Mouse (Mus musculus) B cell, adult 67 days (primary cell): ENCODE measurements around the gene G6pc. TPM values are rescaled to one million over a fixed set of nuclear protein-coding genes. Genes with fewer than 3 reads are reported as not detected.

Source experiments
- total RNA-seq, 2 experiments: library from RNA; stranded (reverse); gene quantifications; 4 replicates each; pipeline ENCODE4 v1.2.4; 2023

The G6pc gene
- not detected for total RNA-seq

DNA sequence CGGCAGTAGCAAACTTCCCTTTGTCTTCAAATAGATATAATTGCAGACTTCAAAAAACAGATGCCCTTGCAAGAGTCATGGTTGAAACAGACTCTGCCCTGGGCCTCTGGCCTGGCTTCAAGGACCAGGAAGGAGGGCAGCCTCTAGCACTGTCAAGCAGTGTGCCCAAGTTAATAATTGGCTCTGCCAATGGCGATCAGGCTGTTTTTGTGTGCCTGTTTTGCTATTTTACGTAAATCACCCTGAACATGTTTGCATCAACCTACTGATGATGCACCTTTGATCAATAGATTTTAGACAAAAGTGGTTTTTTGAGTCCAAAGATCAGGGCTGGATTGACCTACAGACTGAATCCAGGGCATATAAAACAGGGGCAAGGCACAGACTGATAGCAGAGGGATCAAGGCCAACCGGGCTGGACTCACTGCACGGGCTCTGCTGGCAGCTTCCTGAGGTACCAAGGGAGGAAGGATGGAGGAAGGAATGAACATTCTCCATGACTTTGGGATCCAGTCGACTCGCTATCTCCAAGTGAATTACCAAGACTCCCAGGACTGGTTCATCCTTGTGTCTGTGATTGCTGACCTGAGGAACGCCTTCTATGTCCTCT, at the start of gene G6pc:
TSS of gene G6pc (plus strand) at position 236 of the 610 bp plus-strand sequence.

DNA sequence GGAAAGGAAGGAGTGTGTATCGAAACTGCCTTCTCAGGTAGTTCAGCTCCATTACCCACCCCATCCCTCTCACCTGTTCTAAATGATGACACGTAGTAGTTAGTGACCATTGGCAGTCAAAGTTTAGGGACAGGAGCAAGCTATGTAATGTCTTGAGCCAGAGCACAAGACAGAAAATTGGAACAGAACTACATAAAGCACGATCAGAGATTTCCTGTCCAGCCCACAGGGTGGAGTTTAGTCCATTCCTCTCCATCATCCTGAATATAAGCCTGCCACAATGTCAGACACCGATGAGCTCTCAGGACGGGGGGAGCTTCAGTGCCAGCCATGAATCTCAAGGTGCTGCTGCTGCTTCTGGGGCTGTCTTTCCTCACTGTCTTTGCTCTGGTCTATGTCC, 42.6 kb upstream of the G6pc start, which contains the start of gene Aoc2:
TSS of gene Aoc2 (plus strand) at position 301 of the 400 bp plus-strand sequence.

DNA sequence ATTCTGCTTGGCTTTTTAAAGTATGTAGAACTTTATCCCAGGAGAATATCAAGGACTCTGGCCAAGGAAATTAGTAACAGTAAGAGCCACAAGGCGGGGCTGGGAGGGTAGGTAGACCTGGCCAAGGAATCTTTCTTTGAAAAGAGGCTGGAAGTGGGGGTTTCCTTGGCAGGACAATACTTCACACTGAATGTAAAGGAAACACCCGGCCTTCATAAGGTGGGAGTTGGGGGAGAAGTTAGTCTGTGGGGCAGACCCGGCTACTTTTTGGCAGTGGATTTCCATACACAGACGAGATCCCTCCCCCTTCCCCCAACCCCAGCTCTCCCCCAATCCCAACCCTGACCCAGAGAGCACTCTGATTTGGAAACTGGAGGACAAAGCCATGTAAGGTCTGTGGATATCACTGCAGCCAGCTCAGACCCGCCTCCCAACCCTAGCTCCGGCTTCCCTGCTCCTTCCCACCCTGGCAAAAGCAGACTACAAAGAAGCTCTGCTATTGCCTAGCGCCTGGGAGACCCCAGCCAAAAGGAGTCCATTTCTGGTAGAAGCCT, 36.9 kb upstream of the G6pc start, which contains the start of gene Aoc3:
TSS of gene Aoc3 (plus strand) at position 235 of the 554 bp plus-strand sequence.

DNA sequence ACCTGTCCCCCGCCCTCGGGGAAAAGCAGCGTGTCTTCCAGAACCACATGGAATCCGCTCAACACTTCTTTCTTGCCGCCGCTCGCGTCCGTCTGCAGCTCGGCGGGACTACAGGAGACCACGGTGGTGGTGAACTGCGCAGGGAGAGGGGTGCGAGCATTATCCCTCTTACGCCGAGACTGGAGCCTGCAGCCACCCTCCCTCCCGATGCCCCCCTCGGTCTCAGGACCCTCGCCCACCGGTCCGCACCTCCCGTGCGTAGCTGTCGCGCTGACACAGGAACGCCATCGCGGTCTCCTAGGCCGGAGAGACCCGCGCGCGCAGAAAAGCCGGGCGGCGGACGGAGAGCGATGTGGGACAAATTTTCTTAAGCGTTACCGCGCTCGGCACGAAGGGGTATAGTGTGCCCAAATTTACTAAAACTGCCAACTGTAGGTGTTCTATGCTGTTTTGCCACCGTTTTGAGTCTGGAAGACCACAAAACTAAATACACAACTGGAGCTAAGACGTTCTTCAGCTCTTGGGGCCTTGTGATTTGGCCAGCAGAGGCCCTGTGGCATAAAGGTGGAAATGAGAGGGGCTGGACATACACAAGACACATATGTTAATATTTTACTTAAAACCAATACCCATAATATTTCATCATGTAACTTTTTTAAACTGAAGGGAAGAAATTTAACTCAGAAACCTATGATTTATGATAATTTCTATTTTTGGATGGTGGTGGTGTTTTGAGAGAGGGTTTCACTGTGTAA, 49.9 kb downstream of the G6pc start, which contains the start of gene Aarsd1:
TSS of gene Aarsd1 (minus strand) at position 515 of the 755 bp plus-strand sequence.

DNA sequence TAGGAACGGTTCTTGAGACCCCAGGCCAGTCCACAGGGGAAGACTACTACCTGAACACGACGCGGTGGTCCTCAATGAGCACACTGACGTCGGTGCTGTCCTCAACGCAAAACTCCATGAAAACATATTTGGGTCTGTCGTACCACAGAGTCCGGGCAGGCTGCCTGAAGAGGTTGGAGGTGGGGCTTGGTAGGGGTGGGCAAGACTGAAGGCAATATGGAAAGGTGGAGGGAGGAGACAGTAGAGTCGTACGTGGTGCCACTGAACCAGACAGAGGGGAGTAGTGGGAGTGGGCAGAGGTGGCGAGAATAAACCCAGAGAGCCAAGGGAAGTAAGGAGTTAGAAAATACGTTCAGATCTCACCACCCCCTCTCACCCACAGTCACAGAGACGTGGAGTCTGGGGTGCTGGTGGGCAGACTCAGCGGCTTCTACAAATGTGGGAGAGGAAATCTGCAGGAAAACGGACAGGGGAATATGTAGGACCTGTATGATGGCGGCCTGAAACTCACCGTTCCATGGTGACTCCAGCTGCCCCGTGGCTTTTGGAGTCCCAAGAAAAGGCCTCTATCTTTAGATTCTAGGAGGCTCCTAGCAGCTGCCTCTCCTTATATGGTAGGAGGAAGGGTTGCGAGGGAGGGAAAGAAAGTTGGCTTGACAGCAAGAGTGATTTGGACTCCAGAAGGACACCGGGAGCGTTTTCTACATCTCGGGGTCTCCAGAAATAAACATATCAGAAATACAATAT, 56.9 kb downstream of the G6pc start, which contains the start of gene Gm27029:
TSS of gene Gm27029 (minus strand) at position 692 of the 747 bp plus-strand sequence.

DNA sequence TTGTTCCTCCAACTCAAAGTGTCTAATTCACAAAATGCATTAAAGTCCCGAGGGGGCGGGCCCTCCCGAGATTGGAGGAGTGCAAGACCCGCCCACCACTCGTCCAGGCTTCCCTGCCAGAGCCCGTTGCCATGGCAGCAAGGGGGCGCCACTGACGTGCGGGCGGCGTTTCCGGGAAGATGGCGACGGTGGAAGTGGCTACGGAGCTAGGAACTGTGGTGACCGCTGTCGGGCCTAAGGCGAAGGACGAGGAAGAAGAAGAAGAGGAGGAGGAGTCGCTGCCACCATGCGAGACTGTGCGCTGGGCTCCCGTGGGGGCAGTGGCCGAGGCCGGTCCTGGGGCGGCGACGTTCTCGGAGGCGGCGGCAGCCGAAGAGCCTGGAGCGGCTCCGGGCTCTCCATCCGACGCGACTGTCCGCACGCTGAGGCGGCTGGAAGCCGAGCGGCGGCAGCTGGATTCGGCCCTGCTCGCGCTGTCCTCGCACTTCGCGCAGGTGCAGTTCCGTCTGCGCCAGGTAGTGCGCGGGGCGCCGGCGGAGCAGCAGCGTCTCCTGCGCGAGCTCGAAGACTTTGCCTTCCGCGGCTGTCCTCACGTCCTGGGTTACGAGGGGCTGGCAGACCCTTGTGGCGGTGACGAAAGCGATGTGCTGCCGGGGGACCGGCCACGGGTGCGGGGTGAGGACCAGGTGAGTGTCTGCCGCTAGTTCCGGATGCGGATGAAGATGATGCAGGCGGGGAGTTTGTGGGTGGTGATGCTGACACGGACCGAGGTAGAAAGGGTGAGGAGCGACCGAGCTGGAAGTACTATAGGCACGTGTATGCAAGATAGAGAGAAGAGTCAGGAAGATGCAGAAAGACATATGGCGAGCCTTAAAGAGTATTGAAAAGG, 57.8 kb downstream of the G6pc start, which contains the start of the genes Rundc1 and Ptges3l:
TSS of gene Rundc1 (plus strand) at position 161 of the 889 bp plus-strand sequence.
TSS of gene Ptges3l (minus strand) at position 409 of the 889 bp plus-strand sequence.

Other genes with a start within 250 kb of the G6pc start
- 10 to 100 TPM; 85.9 to 89.2 TPM for gene Retreg3, start 247.7 kb upstream of the G6pc start, total RNA-seq
- 10 to 100 TPM; 14.2 to 17.4 TPM for gene Tubg1, start 247.6 kb upstream of the G6pc start, total RNA-seq
- gene Tubg2, start 211.7 kb upstream of the G6pc start, total RNA-seq, result 1 to 10 TPM; 3.2 to 7.1 TPM
- under 1 TPM; 0.21 to 0.32 TPM for gene Cntnap1, start 197.0 kb upstream of the G6pc start, total RNA-seq
- 1 to 10 TPM in 1 of 2 experiments, under 1 TPM in 1; 0.95 to 1.4 TPM for gene Plekhh3, start 196.2 kb upstream of the G6pc start, total RNA-seq
- gene Ccr10, start 192.1 kb upstream of the G6pc start, total RNA-seq, result not detected
- 10 to 100 TPM; 89.5 to 93.8 TPM for gene Ezh1, start 141.1 kb upstream of the G6pc start, total RNA-seq
- not detected for gene Ramp2, start 121.5 kb upstream of the G6pc start, total RNA-seq
- 10 to 100 TPM; 69.8 to 82.7 TPM for gene Vps25, start 113.9 kb upstream of the G6pc start, total RNA-seq
- under 1 TPM; 0.20 to 0.77 TPM for gene Wnk4, start 107.0 kb upstream of the G6pc start, total RNA-seq
- under 1 TPM in 1 of 2 experiments, not detected in 1; 0.29 TPM for gene Cntd1, start 88.5 kb upstream of the G6pc start, total RNA-seq
- 10 to 100 TPM; 30.6 to 33.6 TPM for gene Coa3, start 88.4 kb upstream of the G6pc start, total RNA-seq
- gene Becn1, start 65.3 kb upstream of the G6pc start, total RNA-seq, result 100 to 1,000 TPM; 185 to 187 TPM
- 100 to 1,000 TPM; 143 to 148 TPM for gene Psme3, start 51.3 kb upstream of the G6pc start, total RNA-seq
- gene Aoc2, start 42.5 kb upstream of the G6pc start, total RNA-seq, result 10 to 100 TPM; 13.2 to 14.9 TPM
- under 1 TPM in 1 of 2 experiments, not detected in 1; 0.50 TPM for gene Aoc3, start 37.0 kb upstream of the G6pc start, total RNA-seq
- 10 to 100 TPM; 30.7 to 36.3 TPM for gene Aarsd1, start 50.1 kb downstream of the G6pc start, total RNA-seq
- gene Gm27029, start 57.2 kb downstream of the G6pc start, total RNA-seq, result 1 to 10 TPM in 1 of 2 experiments, not detected in 1; 2.8 TPM
- 10 to 100 TPM; 22.5 to 22.6 TPM for gene Rundc1, start 57.5 kb downstream of the G6pc start, total RNA-seq
- gene Ptges3l, start 57.8 kb downstream of the G6pc start, total RNA-seq, result 1 to 10 TPM; 1.9 to 2.6 TPM
- gene Rpl27, start 74.7 kb downstream of the G6pc start, total RNA-seq, result 100 to 1,000 TPM; 111 to 123 TPM
- gene Ifi35, start 80.8 kb downstream of the G6pc start, total RNA-seq, result 10 to 100 TPM; 72.3 to 76.1 TPM
- gene Rnd2, start 97.4 kb downstream of the G6pc start, total RNA-seq, result under 1 TPM in 1 of 2 experiments, not detected in 1; 0.52 TPM
- 10 to 100 TPM; 18.7 to 19.2 TPM for gene Vat1, start 98.7 kb downstream of the G6pc start, total RNA-seq
- gene Brca1, start 184.4 kb downstream of the G6pc start, total RNA-seq, result 1 to 10 TPM; 8.8 to 9.8 TPM
- 100 to 1,000 TPM; 128 to 161 TPM for gene Nbr1, start 184.6 kb downstream of the G6pc start, total RNA-seq
- gene Tmem106a, start 214.7 kb downstream of the G6pc start, total RNA-seq, result 10 to 100 TPM in 1 of 2 experiments, 1 to 10 TPM in 1; 9.5 to 13.6 TPM
- not detected for gene Gm11634, start 231.7 kb downstream of the G6pc start, total RNA-seq